Mouse (Mus musculus): ENCODE results near the gene Ptprd. TPM values are rescaled to one million over a fixed set of nuclear protein-coding genes. Genes with fewer than 3 reads are reported as not detected.
A peak's percentile ranks its signal among the peaks of the same experiment; 100 is the strongest.

The Ptprd gene
- polyA plus RNA-seq, 1 experiment from 2014 or later = 37.2 TPM

GRCm38 (mm10) chr4:76450351-76451018 is 1761.3 kb downstream of the Ptprd start:
- ATAC-seq (ENCODE audit: insufficient number of reproducible peaks, insufficient read depth, low FRiP score, low TSS enrichment, low read depth) = peak; percentile 65
- Histone ChIP-seq H3K4me2 (peak overlapping the region; percentile 62), H3K9ac (peak overlapping the region; percentile 97), H3K4me1 (peaks cover 7% of the 10 kb centered on the region), H3K36me3 (no peaks in the 10 kb centered on the region), H3K9me3 (no peaks in the 10 kb centered on the region), H3K27me3 (no peaks in the 10 kb centered on the region), H3K4me3 (peak overlapping the region; percentile 89), H3K27ac (peak overlapping the region; percentile 98)
- under 1% methylated on average over 34 of the region's 34 CpGs for WGBS

GRCm38 (mm10) chr4:76449466-76450350 is 1762.1 kb downstream of the Ptprd start:
- WGBS = under 1% methylated on average over 99 of the region's 99 CpGs
- peak; percentile 80 for ATAC-seq (ENCODE audit: insufficient number of reproducible peaks, insufficient read depth, low FRiP score, low TSS enrichment, low read depth)

GRCm38 (mm10) chr4:76448678-76449465 is 1762.9 kb downstream of the Ptprd start:
- peak overlapping the region; percentile 97 for H3K9ac ChIP-seq
- H3K4me1 ChIP-seq = peaks cover 11% of the 10 kb centered on the region
- H3K4me3 ChIP-seq = peak overlapping the region; percentile 89
- WGBS = under 1% methylated on average over 24 of the region's 24 CpGs
- no peak for ATAC-seq (ENCODE audit: insufficient number of reproducible peaks, insufficient read depth, low FRiP score, low TSS enrichment, low read depth)
- H3K27me3 ChIP-seq = no peaks in the 10 kb centered on the region
- H3K4me2 ChIP-seq = peak overlapping the region; percentile 62
- no peaks in the 10 kb centered on the region for H3K9me3 ChIP-seq
- H3K27ac ChIP-seq = peak overlapping the region; percentile 98
- no peaks in the 10 kb centered on the region for H3K36me3 ChIP-seq

More at GRCm38 (mm10) chr4:76449466-76450350, 1762.1 kb downstream of the Ptprd start:
- H3K4me1 ChIP-seq = peaks cover 7% of the 10 kb centered on the region
- no peaks in the 10 kb centered on the region for H3K36me3 ChIP-seq
- peak overlapping the region; percentile 62 for H3K4me2 ChIP-seq
- no peaks in the 10 kb centered on the region for H3K27me3 ChIP-seq
- peak overlapping the region; percentile 89 for H3K4me3 ChIP-seq
- peak overlapping the region; percentile 98 for H3K27ac ChIP-seq
- H3K9ac ChIP-seq = peak overlapping the region; percentile 97
- H3K9me3 ChIP-seq = no peaks in the 10 kb centered on the region

GRCm38 (mm10) chr4:76447396-76447795 is 1764.4 kb downstream of the Ptprd start:
- H3K4me1 ChIP-seq = peaks cover 16% of the 10 kb centered on the region
- no peaks in the 10 kb centered on the region for H3K36me3 ChIP-seq
- no peak for ATAC-seq (ENCODE audit: insufficient number of reproducible peaks, insufficient read depth, low FRiP score, low TSS enrichment, low read depth)
- H3K4me3 ChIP-seq = peak overlapping the region; percentile 89
- H3K9ac ChIP-seq = no peak overlapping the region
- H3K27ac ChIP-seq = no peak overlapping the region
- peak overlapping the region; percentile 62 for H3K4me2 ChIP-seq
- H3K9me3 ChIP-seq = no peaks in the 10 kb centered on the region
- H3K27me3 ChIP-seq = no peaks in the 10 kb centered on the region

- no peaks in the 10 kb centered on the region for H3K27me3 ChIP-seq
- 86% methylated on average over 4 of the region's 4 CpGs for WGBS
- no peak overlapping the region for H3K9ac ChIP-seq
- H3K36me3 ChIP-seq = no peaks in the 10 kb centered on the region
- no peak overlapping the region for H3K4me2 ChIP-seq
- no peaks in the 10 kb centered on the region for H3K9me3 ChIP-seq
- peaks cover 23% of the 10 kb centered on the region for H3K4me1 ChIP-seq
- no peak overlapping the region for H3K4me3 ChIP-seq
- H3K27ac ChIP-seq = no peak overlapping the region
- ATAC-seq (ENCODE audit: insufficient number of reproducible peaks, insufficient read depth, low FRiP score, low TSS enrichment, low read depth) = no peak
Measured at GRCm38 (mm10) chr4:76444778-76445177, 1767.0 kb downstream of the Ptprd start.

- Histone ChIP-seq H3K9me3 (no peaks in the 10 kb centered on the region), H3K9ac (no peak overlapping the region), H3K27ac (no peak overlapping the region), H3K36me3 (no peaks in the 10 kb centered on the region), H3K4me3 (no peak overlapping the region), H3K4me1 (peaks cover 34% of the 10 kb centered on the region), H3K4me2 (no peak overlapping the region), H3K27me3 (no peaks in the 10 kb centered on the region)
- 66% methylated on average over 4 of the region's 4 CpGs for WGBS
- no peak for ATAC-seq (ENCODE audit: insufficient number of reproducible peaks, insufficient read depth, low FRiP score, low TSS enrichment, low read depth)
Measured at GRCm38 (mm10) chr4:76443553-76443952, 1768.2 kb downstream of the Ptprd start.

- H3K27me3 ChIP-seq = no peaks in the 10 kb centered on the region
- H3K4me1 ChIP-seq = peaks cover 53% of the 10 kb centered on the region
- peak overlapping the region; percentile 36; the same call in 1 of the 2 replicates for H3K27ac ChIP-seq
- no peaks in the 10 kb centered on the region for H3K9me3 ChIP-seq
- WGBS = 23% methylated on average over 6 of the region's 6 CpGs
- peak overlapping the region; percentile 30 for H3K4me2 ChIP-seq
- H3K4me3 ChIP-seq = no peak overlapping the region
- no peak overlapping the region for H3K9ac ChIP-seq
- no peaks in the 10 kb centered on the region for H3K36me3 ChIP-seq
- ATAC-seq (ENCODE audit: insufficient number of reproducible peaks, insufficient read depth, low FRiP score, low TSS enrichment, low read depth) = no peak
Measured at GRCm38 (mm10) chr4:76440791-76441364, 1770.9 kb downstream of the Ptprd start.

- Histone ChIP-seq H3K9me3 (no peaks in the 10 kb centered on the region), H3K36me3 (no peaks in the 10 kb centered on the region), H3K4me2 (no peak overlapping the region), H3K27ac (no peak overlapping the region), H3K4me1 (peaks cover 51% of the 10 kb centered on the region), H3K27me3 (no peaks in the 10 kb centered on the region), H3K4me3 (no peak overlapping the region), H3K9ac (no peak overlapping the region)
- no peak for ATAC-seq (ENCODE audit: insufficient number of reproducible peaks, insufficient read depth, low FRiP score, low TSS enrichment, low read depth)
- WGBS = 63% methylated on average over 6 of the region's 6 CpGs
Measured at GRCm38 (mm10) chr4:76438496-76439079, 1773.2 kb downstream of the Ptprd start.

GRCm38 (mm10) chr4:76438068-76438467 is 1773.7 kb downstream of the Ptprd start:
- peaks cover 48% of the 10 kb centered on the region for H3K4me1 ChIP-seq
- H3K27ac ChIP-seq = no peak overlapping the region
- H3K9ac ChIP-seq = no peak overlapping the region
- no peak overlapping the region for H3K4me3 ChIP-seq
- no peaks in the 10 kb centered on the region for H3K9me3 ChIP-seq
- 87% methylated on average over 4 of the region's 4 CpGs for WGBS
- H3K4me2 ChIP-seq = no peak overlapping the region
- H3K27me3 ChIP-seq = no peaks in the 10 kb centered on the region
- no peak for ATAC-seq (ENCODE audit: insufficient number of reproducible peaks, insufficient read depth, low FRiP score, low TSS enrichment, low read depth)
- no peaks in the 10 kb centered on the region for H3K36me3 ChIP-seq

GRCm38 (mm10) chr4:76435920-76436319 is 1775.8 kb downstream of the Ptprd start:
- 49% methylated on average over 5 of the region's 5 CpGs for WGBS
- Histone ChIP-seq H3K4me2 (no peak overlapping the region), H3K9me3 (no peaks in the 10 kb centered on the region), H3K9ac (no peak overlapping the region), H3K27ac (no peak overlapping the region), H3K4me1 (peaks cover 40% of the 10 kb centered on the region), H3K4me3 (no peak overlapping the region), H3K27me3 (no peaks in the 10 kb centered on the region), H3K36me3 (no peaks in the 10 kb centered on the region)
- no peak for ATAC-seq (ENCODE audit: insufficient number of reproducible peaks, insufficient read depth, low FRiP score, low TSS enrichment, low read depth)

- Histone ChIP-seq H3K27ac (no peak overlapping the region), H3K4me1 (peaks cover 7% of the 10 kb centered on the region; the same call in 1 of the 2 replicates), H3K27me3 (no peaks in the 10 kb centered on the region), H3K9ac (no peak overlapping the region), H3K4me2 (no peak overlapping the region), H3K4me3 (no peak overlapping the region), H3K36me3 (no peaks in the 10 kb centered on the region), H3K9me3 (no peaks in the 10 kb centered on the region)
- no peak for ATAC-seq (ENCODE audit: insufficient number of reproducible peaks, insufficient read depth, low FRiP score, low TSS enrichment, low read depth)
- 53% methylated on average over 3 of the region's 3 CpGs for WGBS
Measured at GRCm38 (mm10) chr4:76429769-76430168, 1782.0 kb downstream of the Ptprd start.

All from embryonic facial prominence, embryonic 13.5 days (tissue).